Mouse (Mus musculus): ENCODE measurements around the gene Ptov1. TPM values are rescaled to one million over a fixed set of nuclear protein-coding genes. Genes with fewer than 3 reads are reported as not detected.
A peak's percentile ranks its signal among the peaks of the same experiment; 100 is the strongest.

Gene Ptov1
- polyA plus RNA-seq, 1 experiment from 2014 or later = 525 TPM

DNA sequence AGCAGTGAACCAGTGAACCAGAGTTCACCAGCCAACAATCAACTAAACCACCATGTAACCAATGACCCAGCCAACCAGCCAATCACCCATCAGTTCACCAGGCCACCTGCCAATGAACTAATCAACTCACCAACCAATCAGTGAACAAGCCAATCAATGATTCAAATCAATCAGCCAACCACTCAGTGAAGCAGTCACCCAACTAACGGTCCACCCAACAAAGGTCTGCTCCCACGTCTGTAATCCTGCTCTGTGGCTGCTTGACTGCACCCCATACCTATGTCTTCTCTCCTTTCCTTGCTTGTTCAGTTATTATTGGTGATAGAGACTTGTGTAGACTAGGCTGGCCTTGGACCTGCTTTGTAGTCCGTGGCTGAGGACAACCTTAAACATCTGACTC is 55.6 kb downstream of the Ptov1 start:
- Histone ChIP-seq H3K36me3 (replicated peaks) (peaks cover 53% of the 10 kb centered on the region), H3K4me1 (peaks cover 31% of the 10 kb centered on the region), H3K27ac (replicated peaks) (no peak overlapping the region), H3K4me3 (no peak overlapping the region), H3K9me3 (no peaks in the 10 kb centered on the region), H3K27me3 (replicated peaks; ENCODE audit: low read depth, poor library complexity, severe bottlenecking) (no peaks in the 10 kb centered on the region)
- no peak for DNase-seq (ENCODE audit: low spot score)
- 87% methylated on average over 3 of the region's 3 CpGs for WGBS

MicroRNA genes within 50 kb of the gene (microRNA counts, 519-probe panel; counts per million panel counts)
- 188 counts per million, percentile 57 among the panel's probes with 10 or more counts for microRNA mmu-miR-707

Small RNA genes lying within 50 kb of the gene (microRNA-seq; reads per million reads assigned to microRNA genes)
- gene Mir707 = not detected

Other genes starting within 250 kb of the Ptov1 start
- gene Myh14, start 198.9 kb downstream of the Ptov1 start, polyA plus RNA-seq (2016; fragmentation: Nextera tagmentation; extraction: Ambion mirVana) = 2.7 and 4.3 TPM in 2 replicates
- gene Izumo2, start 161.0 kb downstream of the Ptov1 start, polyA plus RNA-seq (2016; fragmentation: Nextera tagmentation; extraction: Ambion mirVana) = not detected in 2 replicates
- gene Vrk3, start 121.4 kb downstream of the Ptov1 start, polyA plus RNA-seq (2016; fragmentation: Nextera tagmentation; extraction: Ambion mirVana) = 37.5 and 39.3 TPM in 2 replicates
- gene Zfp473, start 118.7 kb downstream of the Ptov1 start, polyA plus RNA-seq (2016; fragmentation: Nextera tagmentation; extraction: Ambion mirVana) = 3.6 and 4.2 TPM in 2 replicates
- gene Nup62, start 53.7 kb downstream of the Ptov1 start, polyA plus RNA-seq (2016; fragmentation: Nextera tagmentation; extraction: Ambion mirVana) = 169 and 173 TPM in 2 replicates
- 1.0 and 1.5 TPM in 2 replicates for gene Il4i1, start 53.4 kb downstream of the Ptov1 start, polyA plus RNA-seq (2016; fragmentation: Nextera tagmentation; extraction: Ambion mirVana)
- 3.2 and 3.6 TPM in 2 replicates for gene Atf5, start 53.1 kb downstream of the Ptov1 start, polyA plus RNA-seq (2016; fragmentation: Nextera tagmentation; extraction: Ambion mirVana)
- 92.2 and 95.4 TPM in 2 replicates for gene Akt1s1, start 20.8 kb downstream of the Ptov1 start, polyA plus RNA-seq (2016; fragmentation: Nextera tagmentation; extraction: Ambion mirVana)
- 77.2 and 82.7 TPM in 2 replicates for gene Tbc1d17, start 20.7 kb downstream of the Ptov1 start, polyA plus RNA-seq (2016; fragmentation: Nextera tagmentation; extraction: Ambion mirVana)
- 34.4 and 36.3 TPM in 2 replicates for gene Pnkp, start 12.6 kb downstream of the Ptov1 start, polyA plus RNA-seq (2016; fragmentation: Nextera tagmentation; extraction: Ambion mirVana)
- 135 and 146 TPM in 2 replicates for gene Med25, start 22.9 kb upstream of the Ptov1 start, polyA plus RNA-seq (2016; fragmentation: Nextera tagmentation; extraction: Ambion mirVana)
- 17.6 and 20.1 TPM in 2 replicates for gene Fuz, start 26.3 kb upstream of the Ptov1 start, polyA plus RNA-seq (2016; fragmentation: Nextera tagmentation; extraction: Ambion mirVana)
- gene Ap2a1, start 59.7 kb upstream of the Ptov1 start, polyA plus RNA-seq (2016; fragmentation: Nextera tagmentation; extraction: Ambion mirVana) = 75.1 and 77.1 TPM in 2 replicates
- gene Tsks, start 73.4 kb upstream of the Ptov1 start, polyA plus RNA-seq (2016; fragmentation: Nextera tagmentation; extraction: Ambion mirVana) = 0.14 and 0.30 TPM in 2 replicates
- gene Cpt1c, start 105.1 kb upstream of the Ptov1 start, polyA plus RNA-seq (2016; fragmentation: Nextera tagmentation; extraction: Ambion mirVana) = 18.5 and 18.8 TPM in 2 replicates
- gene Prmt1, start 116.8 kb upstream of the Ptov1 start, polyA plus RNA-seq (2016; fragmentation: Nextera tagmentation; extraction: Ambion mirVana) = 968 and 991 TPM in 2 replicates
- gene Irf3, start 127.9 kb upstream of the Ptov1 start, polyA plus RNA-seq (2016; fragmentation: Nextera tagmentation; extraction: Ambion mirVana) = 70.3 and 77.5 TPM in 2 replicates
- 87.0 and 90.7 TPM in 2 replicates for gene Bcl2l12, start 128.9 kb upstream of the Ptov1 start, polyA plus RNA-seq (2016; fragmentation: Nextera tagmentation; extraction: Ambion mirVana)
- gene Scaf1, start 146.6 kb upstream of the Ptov1 start, polyA plus RNA-seq (2016; fragmentation: Nextera tagmentation; extraction: Ambion mirVana) = 46.2 and 47.9 TPM in 2 replicates
- gene Rras, start 148.2 kb upstream of the Ptov1 start, polyA plus RNA-seq (2016; fragmentation: Nextera tagmentation; extraction: Ambion mirVana) = 18.8 and 20.3 TPM in 2 replicates
- gene Prr12, start 183.1 kb upstream of the Ptov1 start, polyA plus RNA-seq (2016; fragmentation: Nextera tagmentation; extraction: Ambion mirVana) = 13.4 and 14.9 TPM in 2 replicates
- gene Nosip, start 192.6 kb upstream of the Ptov1 start, polyA plus RNA-seq (2016; fragmentation: Nextera tagmentation; extraction: Ambion mirVana) = 70.8 and 74.7 TPM in 2 replicates
- gene Prrg2, start 192.9 kb upstream of the Ptov1 start, polyA plus RNA-seq (2016; fragmentation: Nextera tagmentation; extraction: Ambion mirVana) = 23.3 and 24.4 TPM in 2 replicates
- gene Rcn3, start 222.4 kb upstream of the Ptov1 start, polyA plus RNA-seq (2016; fragmentation: Nextera tagmentation; extraction: Ambion mirVana) = 144 and 156 TPM in 2 replicates
- gene Fcgrt, start 234.1 kb upstream of the Ptov1 start, polyA plus RNA-seq (2016; fragmentation: Nextera tagmentation; extraction: Ambion mirVana) = 6.0 and 7.0 TPM in 2 replicates